In the genomic region with DNA sequence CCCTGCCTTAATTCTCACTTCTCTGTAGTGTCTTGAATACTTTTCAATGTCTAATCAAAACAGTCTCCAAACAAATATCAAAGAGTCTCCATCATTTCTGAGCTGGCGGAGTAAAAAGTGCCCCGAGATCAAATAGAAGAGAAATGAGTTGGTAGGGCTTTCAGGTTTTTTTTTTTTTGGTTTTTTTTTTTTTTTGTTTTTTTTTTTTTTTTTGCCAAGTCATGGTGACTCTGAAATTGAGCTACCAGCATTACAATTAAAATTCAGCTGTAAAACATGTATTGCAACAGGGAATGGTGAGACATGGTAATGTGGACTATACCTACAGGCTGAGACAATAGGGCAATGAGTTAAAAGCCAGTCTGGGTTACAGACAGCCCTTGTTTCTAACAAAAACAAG, we compare ENCODE assay signal across 16 mouse cellular contexts.
"Had no signal": no experiment of that assay in that cellular context is flagged by ENCODE, and none has a peak within 500 bp of the region (broad histone marks: within the 10 kb centered on the region; RNA-seq: fewer than 3 reads in every experiment).

No protein-coding gene starts in this region.

- H3K9me3 ChIP-seq: megakaryocyte, embryonic 14.5 days; midbrain, embryonic 15.5 days had no signal

- H3K4me1 ChIP-seq: midbrain, embryonic 13.5 days; midbrain, embryonic 15.5 days; neural tube, embryonic 12.5 days had no signal

- H3K27ac ChIP-seq: midbrain, embryonic 13.5 days; midbrain, embryonic 15.5 days; neural tube, embryonic 12.5 days had no signal

- DNase-seq: lung, adult 18-20 months; lung, embryonic 14.5 days; lung, postnatal 10 days; lung, postnatal 4 days; retina, postnatal 1 day; right cerebral cortex, adult 18-20 months; right cerebral cortex, postnatal 25 days; right cerebral cortex, postnatal 4 days; spleen, adult 18-20 months; thymus, adult 18-20 months; thymus, postnatal 14 days; thymus, postnatal 36 days had no signal

- H3K27me3 ChIP-seq: megakaryocyte, embryonic 14.5 days; midbrain, embryonic 13.5 days; midbrain, embryonic 15.5 days; neural tube, embryonic 12.5 days had no signal

- H3K36me3 ChIP-seq: midbrain, embryonic 13.5 days; midbrain, embryonic 15.5 days; neural tube, embryonic 12.5 days had no signal

- H3K9ac ChIP-seq: lung, embryonic 14.5 days; midbrain, embryonic 13.5 days; midbrain, embryonic 15.5 days; neural tube, embryonic 12.5 days had no signal

- H3K4me3 ChIP-seq: megakaryocyte, embryonic 14.5 days; midbrain, embryonic 13.5 days; midbrain, embryonic 15.5 days; neural tube, embryonic 12.5 days had no signal
